21 mouse cellular contexts compared by ENCODE assay signal in genomic region chr1:51479691-51480090, GRCm38 (mm10). TPM values are rescaled to one million over a fixed set of nuclear protein-coding genes. Genes with fewer than 3 reads are reported as not detected.
DNase-seq lines count a peak whose midpoint lies in the region; ATAC-seq and TF ChIP-seq lines count a peak whose summit lies in the region.
"Had no signal": no experiment of that assay in that cellular context is flagged by ENCODE, and none has a peak within 500 bp of the region (broad histone marks: within the 10 kb centered on the region; RNA-seq: fewer than 3 reads in every experiment).

No protein-coding gene starts in this region.

- H3K4me2 ChIP-seq in heart, postnatal 0 days (ENCODE audit: low read depth, low read length), result no peak overlapping the region
- no peak overlapping the region for H3K4me2 ChIP-seq in heart, embryonic 12.5 days
- H3K4me2 ChIP-seq in CH12.LX (ENCODE audit: insufficient read depth, low read depth, poor library complexity, severe bottlenecking), result 0 out of 2 replicates have a peak overlapping the region, but pooled peaks have one; percentile 21

- 0 out of 2 replicates have a peak, but pooled peaks cover 10% of the 10 kb centered on the region for H3K4me1 ChIP-seq in heart, postnatal 0 days (ENCODE audit: control insufficient read depth, insufficient read depth)
- H3K4me1 ChIP-seq in heart, embryonic 12.5 days (replicated peaks), result peaks cover 6% of the 10 kb centered on the region; the same call in 1 of the 2 replicates
- peaks cover 5 to 25% of the 10 kb centered on the region in 2 experiments; a peak in 3 of 4 replicates for H3K4me1 ChIP-seq in CH12.LX (ENCODE audit: control insufficient read depth in 1 of 2, insufficient read depth in 2 of 2)
- no peaks in the 10 kb centered on the region for H3K4me1 ChIP-seq in ES-Bruce4 (ENCODE audit: control insufficient read depth, insufficient read depth, low read length)
- peaks cover 18% of the 10 kb centered on the region for H3K4me1 ChIP-seq in bone marrow macrophage, adult 2 months (ENCODE audit: control insufficient read depth, insufficient read depth, low read length)
- H3K4me1 ChIP-seq: limb, embryonic 12.5 days; midbrain, embryonic 15.5 days had no signal

- no peaks in the 10 kb centered on the region for H3K27me3 ChIP-seq in heart, postnatal 0 days (ENCODE audit: control insufficient read depth, insufficient read depth, low read length)
- no peaks in the 10 kb centered on the region for H3K27me3 ChIP-seq in heart, embryonic 12.5 days (replicated peaks)
- H3K27me3 ChIP-seq in CH12.LX (replicated peaks) (no peaks in the 10 kb centered on the region), ES-Bruce4 (ENCODE audit: control insufficient read depth, insufficient read depth, low read length, poor library complexity, severe bottlenecking) (no peaks in the 10 kb centered on the region)
- H3K27me3 ChIP-seq: hindbrain, embryonic 12.5 days; midbrain, embryonic 15.5 days; neural tube, embryonic 13.5 days had no signal

- TF ChIP-seq CTCF in heart, postnatal 0 days (IDR thresholded peaks at IDR 0.05; ENCODE audit: low read depth), result no peak
- TF ChIP-seq CTCF in CH12.LX (conservative IDR thresholded peaks at IDR 0.05 in 1 of 2, IDR thresholded peaks at IDR 0.05 in 1 of 2; ENCODE audit: low read depth in 2 of 2, low read length in 2 of 2) (no peak), ES-Bruce4 (IDR thresholded peaks at IDR 0.05; ENCODE audit: low read depth, low read length) (no peak)
- no peak for TF ChIP-seq CTCF in bone marrow macrophage, adult 2 months (IDR thresholded peaks at IDR 0.05; ENCODE audit: low read depth, low read length)

- H3K9me3 ChIP-seq in heart, postnatal 0 days (replicated peaks; ENCODE audit: control insufficient read depth, low read length), result no peaks in the 10 kb centered on the region
- H3K9me3 ChIP-seq in heart, embryonic 12.5 days (replicated peaks), result no peaks in the 10 kb centered on the region
- H3K9me3 ChIP-seq in CH12.LX (replicated peaks; ENCODE audit: low read length), result no peaks in the 10 kb centered on the region
- no peaks in the 10 kb centered on the region for H3K9me3 ChIP-seq in ES-Bruce4 (replicated peaks; ENCODE audit: control insufficient read depth, insufficient read depth, low read length, poor library complexity, severe bottlenecking)
- H3K9me3 ChIP-seq: forebrain, embryonic 12.5 days; G1E; heart, embryonic 10.5 days; hindbrain, embryonic 12.5 days; limb, embryonic 12.5 days; midbrain, embryonic 15.5 days; neural tube, embryonic 13.5 days had no signal

- H3K4me3 ChIP-seq in heart, postnatal 0 days (ENCODE audit: low read depth, low read length), result no peak overlapping the region
- H3K4me3 ChIP-seq in heart, embryonic 12.5 days, result no peak overlapping the region
- no peak overlapping the region for H3K4me3 ChIP-seq in CH12.LX (replicated peaks in 1 of 3; ENCODE audit: low read depth in 2 of 3, low read length in 2 of 3, poor library complexity in 1 of 3)
- no peak overlapping the region for H3K4me3 ChIP-seq in ES-Bruce4 (ENCODE audit: low read depth, low read length)
- H3K4me3 ChIP-seq in bone marrow macrophage, adult 2 months (ENCODE audit: insufficient read depth, low read length), result no peak overlapping the region

- no peak for DNase-seq in heart, postnatal 0 days (ENCODE audit: low spot score)
- DNase-seq in CH12.LX (ENCODE audit: extremely low read depth), result no peak
- DNase-seq in Muller cell, postnatal 12 days (ENCODE audit: inconsistent ontology term), result no peak
- DNase-seq: adrenal gland, postnatal 14 days; cerebellum, postnatal 10 days; kidney, adult 11 months; kidney, postnatal 14 days; layer of hippocampus, postnatal 36 days; retina, postnatal 1 day; thymus, postnatal 25 days had no signal

- TF ChIP-seq EP300 in heart, postnatal 0 days (IDR thresholded peaks at IDR 0.05; ENCODE audit: low read depth), result no peak
- TF ChIP-seq EP300 in CH12.LX (IDR thresholded peaks at IDR 0.05; ENCODE audit: low read length) (no peak), ES-Bruce4 (IDR thresholded peaks at IDR 0.05; ENCODE audit: insufficient read depth, low read depth, low read length) (no peak)

- in situ Hi-C loops in CH12.LX (cut with MboI; ENCODE audit: low pct_ligation_motif_present, low pct_unique_long_range_greater_than_20kb, low sequenced_read_pairs), result loop anchor here (5.0 kb wide), 1 partner anchor 118 kb away; no protein-coding TSS in a partner anchor

- H3K79me2 ChIP-seq in CH12.LX (replicated peaks; ENCODE audit: control insufficient read depth, extremely low read depth, insufficient read depth, poor library complexity, severe bottlenecking), result peaks cover 17% of the 10 kb centered on the region

- 92% methylated on average over 1 of the region's 1 CpGs for WGBS in heart, postnatal 0 days
- WGBS in heart, embryonic 12.5 days, result 85% methylated on average over 1 of the region's 1 CpGs

- peak overlapping the region; percentile 51; the same call in 1 of the 2 replicates for H3K27ac ChIP-seq in heart, postnatal 0 days (ENCODE audit: low read depth)
- no peak overlapping the region for H3K27ac ChIP-seq in heart, embryonic 12.5 days (ENCODE audit: poor library complexity, severe bottlenecking)
- H3K27ac ChIP-seq in CH12.LX (ENCODE audit: insufficient read depth, low read depth) (no peak overlapping the region), ES-Bruce4 (ENCODE audit: insufficient read depth, low read length) (peak overlapping the region; percentile 15; the same call in 1 of the 2 replicates)
- H3K27ac ChIP-seq in bone marrow macrophage, adult 2 months (ENCODE audit: insufficient read depth, low read depth, low read length), result peak overlapping the region; percentile 52
- H3K27ac ChIP-seq: forebrain, embryonic 12.5 days; hindbrain, embryonic 12.5 days; limb, embryonic 12.5 days; midbrain, embryonic 15.5 days; neural tube, embryonic 13.5 days had no signal

- no peak for TF ChIP-seq RAD21 in CH12.LX (IDR thresholded peaks at IDR 0.05; ENCODE audit: low read depth, low read length)

- no peaks in the 10 kb centered on the region for H3K36me3 ChIP-seq in heart, postnatal 0 days (replicated peaks; ENCODE audit: control insufficient read depth, insufficient read depth, low read length)
- H3K36me3 ChIP-seq in heart, embryonic 12.5 days, result no peaks in the 10 kb centered on the region
- H3K36me3 ChIP-seq in CH12.LX (replicated peaks in 1 of 2; ENCODE audit: control insufficient read depth in 1 of 2, insufficient read depth in 1 of 2, low read length in 1 of 2) (no peaks in the 10 kb centered on the region), ES-Bruce4 (ENCODE audit: control insufficient read depth, insufficient read depth, low read length, poor library complexity, severe bottlenecking) (peaks cover 3% of the 10 kb centered on the region; the same call in 1 of the 2 replicates)
- H3K36me3 ChIP-seq: forebrain, embryonic 12.5 days; hindbrain, embryonic 12.5 days; limb, embryonic 12.5 days; midbrain, embryonic 15.5 days; neural tube, embryonic 13.5 days had no signal

- TF ChIP-seq POLR2A in CH12.LX (IDR thresholded peaks at IDR 0.05; ENCODE audit: low read depth, low read length) (no peak), ES-Bruce4 (IDR thresholded peaks at IDR 0.05; ENCODE audit: insufficient read depth, low read length) (no peak)
- no peak for TF ChIP-seq POLR2A in bone marrow macrophage, adult 2 months (IDR thresholded peaks at IDR 0.05; ENCODE audit: borderline replicate concordance, low read depth, low read length)

- no peak for ATAC-seq in heart, postnatal 0 days (ENCODE audit: insufficient read depth, low read depth)
- ATAC-seq in heart, embryonic 12.5 days (ENCODE audit: insufficient number of reproducible peaks, low FRiP score), result no peak
- ATAC-seq in erythroid progenitor cell, adult 5-6 weeks (replicated peaks; ENCODE audit: low FRiP score, poor library complexity, severe bottlenecking), result no peak
- ATAC-seq: midbrain, embryonic 15.5 days had no signal

- dilution Hi-C loops in CH12.LX (cut with MboI; ENCODE audit: extremely low pct_ligation_motif_present, extremely low pct_unique_long_range_greater_than_20kb, low sequenced_read_pairs), result no loop called here

- no peak overlapping the region for H3K9ac ChIP-seq in heart, postnatal 0 days (replicated peaks; ENCODE audit: low read depth, low read length)
- H3K9ac ChIP-seq in heart, embryonic 12.5 days, result no peak overlapping the region
- peak overlapping the region; percentile 14; the same call in 1 of the 2 replicates for H3K9ac ChIP-seq in CH12.LX (ENCODE audit: insufficient read depth, low read depth)
- H3K9ac ChIP-seq in ES-Bruce4 (ENCODE audit: low read depth, poor library complexity, severe bottlenecking), result no peak overlapping the region
- H3K9ac ChIP-seq: hindbrain, embryonic 12.5 days; limb, embryonic 12.5 days; midbrain, embryonic 15.5 days had no signal

TF ChIP-seq in CH12.LX, 34 proteins besides CTCF, POLR2A, EP300 and RAD21 (continues in another document):
- TF ChIP-seq USF2 (conservative IDR thresholded peaks at IDR 0.05; ENCODE audit: low read depth, low read length) (no peak), JUND (conservative IDR thresholded peaks at IDR 0.05; ENCODE audit: low read depth, low read length) (no peak), E2F4 (IDR thresholded peaks at IDR 0.05; ENCODE audit: insufficient replicate concordance, low read depth, low read length) (no peak), MAZ (IDR thresholded peaks at IDR 0.05; ENCODE audit: low read depth, low read length) (no peak), GABPA (IDR thresholded peaks at IDR 0.05; ENCODE audit: insufficient replicate concordance, low read depth, low read length) (no peak), ZNF384 (IDR thresholded peaks at IDR 0.05; ENCODE audit: low read depth, low read length) (no peak), HCFC1 (IDR thresholded peaks at IDR 0.05; ENCODE audit: low read depth, low read length) (no peak), NELFE (IDR thresholded peaks at IDR 0.05; ENCODE audit: low read depth, low read length) (no peak), ZMIZ1 (IDR thresholded peaks at IDR 0.05; ENCODE audit: low read depth, low read length) (no peak), TCF12 (IDR thresholded peaks at IDR 0.05; ENCODE audit: low read depth, low read length) (no peak), UBTF (IDR thresholded peaks at IDR 0.05; ENCODE audit: low read depth, low read length) (no peak)

RNA-seq across cellular contexts. Expression of gene Nabp1, which starts 1.5 kb away (rescaled TPM):
- total RNA-seq in heart, postnatal 0 days (2014; rRNA removed; ENCODE audit: low replicate concordance), result 28.9 and 38.3 TPM in 2 replicates
- polyA plus RNA-seq in heart, postnatal 0 days (2015; fragmentation: Nextera tagmentation; extraction: Ambion mirVana), result 26.6 and 28.1 TPM in 2 replicates
- polyA plus RNA-seq in heart, embryonic 12.5 days (2016; fragmentation: Nextera tagmentation; extraction: Ambion mirVana), result 17.6 and 17.7 TPM in 2 replicates
- 32.7 and 37.8 TPM in 2 replicates for total RNA-seq in CH12.LX (2012; rRNA removed)
- total RNA-seq in CH12.LX (2014; rRNA removed), result 51.0 and 52.0 TPM in 2 replicates
- polyA plus RNA-seq in CH12.LX (2012; ENCODE audit: insufficient read length, low read depth), result 33.7 and 48.7 TPM in 2 replicates
- polyA plus RNA-seq in ES-Bruce4 (2011; ENCODE audit: insufficient read depth, insufficient read length, low read depth, missing spikeins), result 126 and 145 TPM in 2 replicates
- polyA plus RNA-seq in bone marrow macrophage, adult 2 months (2012; ENCODE audit: insufficient read depth, insufficient read length, missing spikeins), result 42.4 and 46.7 TPM in 2 replicates
- total RNA-seq in erythroid progenitor cell, adult 5-6 weeks (2015; ENCODE audit: low replicate concordance), result 6.1 and 16.3 TPM in 2 replicates
- total RNA-seq in erythroid progenitor cell, adult 5-6 weeks (2017; ENCODE audit: low replicate concordance), result 14.8 and 16.7 TPM in 2 replicates

Comparison
In these comparisons a context has a peak if more than half of its experiments do, and no peak if none do; other contexts are left out.
1. H3K27ac ChIP-seq: peak in heart, postnatal 0 days (single experiment), ES-Bruce4 (single experiment) and bone marrow macrophage, adult 2 months (single experiment); none in heart, embryonic 12.5 days (single experiment) and CH12.LX (single experiment).